Comparison of ENCODE assay signal across 8 mouse cellular contexts in the genomic region with DNA sequence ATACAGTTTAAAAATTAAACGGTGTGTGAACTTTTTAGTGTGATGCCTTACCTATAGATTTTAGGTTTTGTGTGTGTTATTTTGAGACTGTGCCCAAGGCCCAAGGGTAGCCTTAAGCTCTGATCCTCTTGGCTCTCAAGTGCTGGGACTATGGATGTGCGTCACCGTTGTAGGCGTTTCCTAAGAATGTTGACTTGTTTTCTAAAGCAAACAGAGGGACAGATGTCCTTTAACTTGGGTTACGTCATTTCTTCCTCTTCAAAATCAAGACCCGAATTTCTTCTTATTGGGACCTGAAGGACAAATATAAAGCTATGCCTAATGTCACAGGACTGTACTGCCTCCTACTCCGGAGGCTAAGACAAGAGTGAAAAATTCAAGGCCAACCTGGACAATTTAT. TPM values are rescaled to one million over a fixed set of nuclear protein-coding genes. Genes with fewer than 3 reads are reported as not detected.
DNase-seq lines count a peak whose midpoint lies in the region; ATAC-seq and TF ChIP-seq lines count a peak whose summit lies in the region.

Aars (plus strand) TSS at position 229 of the 400 bp plus-strand sequence.

- peak within 1 kb of the TSS; percentile 56 for H3K4me2 ChIP-seq in forebrain, embryonic 15.5 days (replicated peaks)
- peak within 1 kb of the TSS; percentile 60 for H3K4me2 ChIP-seq in hindbrain, embryonic 13.5 days
- peak within 1 kb of the TSS; percentile 81 for H3K4me2 ChIP-seq in liver, embryonic 14.5 days (ENCODE audit: low read depth)

- peaks cover 33% of the 10 kb centered on the region for H3K4me1 ChIP-seq in forebrain, embryonic 15.5 days
- H3K4me1 ChIP-seq in hindbrain, embryonic 13.5 days (replicated peaks) = peaks cover 27% of the 10 kb centered on the region
- H3K4me1 ChIP-seq in liver, embryonic 14.5 days (replicated peaks; ENCODE audit: control insufficient read depth in 2 of 2, insufficient read depth in 2 of 2, low read length in 1 of 2) = peaks cover 18 to 22% of the 10 kb centered on the region in 2 experiments

- 96% methylated on average over 7 of the region's 7 CpGs for WGBS in forebrain, embryonic 15.5 days
- 96% methylated on average over 7 of the region's 7 CpGs for WGBS in hindbrain, embryonic 13.5 days
- 86% methylated on average over 7 of the region's 7 CpGs for WGBS in liver, embryonic 14.5 days (ENCODE audit: insufficient replicate concordance)

- DNase-seq in heart, adult 18-20 months = no peak
- DNase-seq in heart, adult 11 months = no peak
- peak; percentile 51 for DNase-seq in ZHBTc4 (ENCODE audit: low read depth, low spot score)
- DNase-seq in liver, embryonic 14.5 days (ENCODE audit: low read depth in 3 of 3, low spot score in 3 of 3) = no peak
- DNase-seq in Muller cell, postnatal 12 days (ENCODE audit: inconsistent ontology term) = no peak
- DNase-seq in spleen, postnatal 14 days (ENCODE audit: low spot score in 2 of 2) = no peak

- no peaks in the 10 kb centered on the region for H3K9me3 ChIP-seq in forebrain, embryonic 15.5 days
- no peaks in the 10 kb centered on the region for H3K9me3 ChIP-seq in hindbrain, embryonic 13.5 days
- H3K9me3 ChIP-seq in liver, embryonic 14.5 days (ENCODE audit: control insufficient read depth, low read length) = no peaks in the 10 kb centered on the region

- H3K27me3 ChIP-seq in forebrain, embryonic 15.5 days = peaks cover 10% of the 10 kb centered on the region; the same call in 1 of the 2 replicates
- peaks cover 22% of the 10 kb centered on the region for H3K27me3 ChIP-seq in hindbrain, embryonic 13.5 days
- no peaks in the 10 kb centered on the region for H3K27me3 ChIP-seq in liver, embryonic 14.5 days (ENCODE audit: control insufficient read depth, insufficient read depth, low read length)

- TF ChIP-seq EP300 in liver, embryonic 14.5 days (IDR thresholded peaks at IDR 0.05; ENCODE audit: low read depth) = no peak

- no peak for TF ChIP-seq CTCF in liver, embryonic 14.5 days (IDR thresholded peaks at IDR 0.05; ENCODE audit: low read depth)

- H3K4me3 ChIP-seq in forebrain, embryonic 15.5 days = peak within 1 kb of the TSS; percentile 82
- peak within 1 kb of the TSS; percentile 74 for H3K4me3 ChIP-seq in hindbrain, embryonic 13.5 days
- H3K4me3 ChIP-seq in liver, embryonic 14.5 days (ENCODE audit: insufficient read depth in 1 of 2, low read depth in 2 of 2, low read length in 2 of 2) = peak within 1 kb of the TSS; percentile 86 to 96

- H3K9ac ChIP-seq in forebrain, embryonic 15.5 days (replicated peaks) = peak within 1 kb of the TSS; percentile 82
- H3K9ac ChIP-seq in hindbrain, embryonic 13.5 days = peak within 1 kb of the TSS; percentile 85
- peak within 1 kb of the TSS; percentile 97 for H3K9ac ChIP-seq in liver, embryonic 14.5 days (replicated peaks)

- H3K36me3 ChIP-seq in forebrain, embryonic 15.5 days = peaks cover 11% of the 10 kb centered on the region
- peaks cover 18% of the 10 kb centered on the region for H3K36me3 ChIP-seq in hindbrain, embryonic 13.5 days
- peaks cover 21% of the 10 kb centered on the region for H3K36me3 ChIP-seq in liver, embryonic 14.5 days (replicated peaks; ENCODE audit: control insufficient read depth, insufficient read depth, low read depth)

- no peak for ATAC-seq in forebrain, embryonic 15.5 days (replicated peaks)
- ATAC-seq in hindbrain, embryonic 13.5 days (ENCODE audit: low FRiP score) = no peak
- no peak for ATAC-seq in liver, embryonic 14.5 days (ENCODE audit: insufficient read depth)

- H3K27ac ChIP-seq in forebrain, embryonic 15.5 days (replicated peaks) = peak within 1 kb of the TSS; percentile 85
- peak within 1 kb of the TSS; percentile 92 for H3K27ac ChIP-seq in hindbrain, embryonic 13.5 days
- peak within 1 kb of the TSS; percentile 84 for H3K27ac ChIP-seq in liver, embryonic 14.5 days

RNA-seq across cellular contexts. Expression of gene Aars, which starts in this region (rescaled TPM):
- 10 to 100 TPM; 31.9 to 33.7 TPM for total RNA-seq in heart, adult 18-20 months (2021)
- polyA plus RNA-seq in forebrain, embryonic 15.5 days (2015; fragmentation: Nextera tagmentation; extraction: Ambion mirVana) = 68.8 and 69.6 TPM in 2 replicates
- 67.7 and 70.4 TPM in 2 replicates for polyA plus RNA-seq in hindbrain, embryonic 13.5 days (2015; fragmentation: Nextera tagmentation; extraction: Ambion mirVana)
- 22.0 and 30.2 TPM in 2 replicates for polyA plus RNA-seq in liver, embryonic 14.5 days (2012; rRNA removed)
- polyA plus RNA-seq in liver, embryonic 14.5 days (2014; fragmentation: Nextera tagmentation; extraction: Ambion mirVana) = 46.7 and 51.1 TPM in 2 replicates
